Mouse (Mus musculus) heart, embryonic 14.5 days (tissue): ENCODE measurements around the gene Moxd2. TPM values are rescaled to one million over a fixed set of nuclear protein-coding genes. Genes with fewer than 3 reads are reported as not detected.

Source experiments
- polyA plus RNA-seq: library from polyadenylated mRNA; unstranded; fragments of >200 nt; fragmentation: Nextera tagmentation; extraction: Ambion mirVana; gene quantifications from 2 replicates; pipeline ENCODE4 v1.2.1, GENCODE M21; 2014

The Moxd2 gene
- polyA plus RNA-seq, 1 experiment from 2014 or later = not detected

Other genes starting within 250 kb of the Moxd2 start
- not detected in 2 replicates for gene Prss58, start 12.9 kb upstream of the Moxd2 start, polyA plus RNA-seq
- not detected in 2 replicates for gene 1700074P13Rik, start 53.1 kb upstream of the Moxd2 start, polyA plus RNA-seq
- not detected in 2 replicates for gene Gm4744, start 64.4 kb upstream of the Moxd2 start, polyA plus RNA-seq
- 0.23 and 0.47 TPM in 2 replicates for gene 1810009J06Rik, start 77.3 kb upstream of the Moxd2 start, polyA plus RNA-seq
- 0.55 TPM in 1 of 2 replicates, not detected in the other for gene Gm2663, start 112.0 kb upstream of the Moxd2 start, polyA plus RNA-seq
- not detected in 2 replicates for gene 2210010C04Rik, start 148.0 kb upstream of the Moxd2 start, polyA plus RNA-seq